Mouse (Mus musculus): Measurements from ENCODE around the gene Olfr78. TPM values are rescaled to one million over a fixed set of nuclear protein-coding genes. Genes with fewer than 3 reads are reported as not detected.

Olfr78 gene
- 0.19 TPM in 1 of 2 replicates, not detected in the other for polyA plus RNA-seq (2014; fragmentation: Nextera tagmentation; extraction: Ambion mirVana)

GRCm38 (mm10) chr7:102759266-102759665, at the start of gene Olfr78, which contains the start of gene Olfr560:
Gene Olfr78, minus strand, starts transcription at chr7:102759471.
Gene Olfr560, minus strand, starts transcription at chr7:102759366.
- Histone ChIP-seq H3K4me2 (ENCODE audit: low read depth, low read length) (no peak within 1 kb of the TSS), H3K9ac (replicated peaks; ENCODE audit: low read depth, low read length) (no peak within 1 kb of the TSS), H3K27me3 (ENCODE audit: control insufficient read depth, insufficient read depth, low read length) (no peaks in the 10 kb centered on the region), H3K36me3 (ENCODE audit: control insufficient read depth, insufficient read depth, low read length) (no peaks in the 10 kb centered on the region), H3K4me1 (ENCODE audit: control insufficient read depth, insufficient read depth, low read length) (no peaks in the 10 kb centered on the region), H3K4me3 (ENCODE audit: low read depth, low read length) (no peak within 1 kb of the TSS), H3K9me3 (ENCODE audit: control insufficient read depth, low read length) (no peaks in the 10 kb centered on the region), H3K27ac (ENCODE audit: low read depth, low read length) (no peak within 1 kb of the TSS)
- WGBS = 80% methylated on average over 4 of the region's 4 CpGs
- ATAC-seq (ENCODE audit: low read depth) = no peak

- Histone ChIP-seq H3K27me3 (ENCODE audit: control insufficient read depth, insufficient read depth, low read length) (no peaks in the 10 kb centered on the region), H3K36me3 (ENCODE audit: control insufficient read depth, insufficient read depth, low read length) (no peaks in the 10 kb centered on the region), H3K4me2 (ENCODE audit: low read depth, low read length) (no peak within 1 kb of the TSS), H3K4me3 (ENCODE audit: low read depth, low read length) (no peak within 1 kb of the TSS), H3K4me1 (ENCODE audit: control insufficient read depth, insufficient read depth, low read length) (no peaks in the 10 kb centered on the region), H3K9me3 (ENCODE audit: control insufficient read depth, low read length) (no peaks in the 10 kb centered on the region), H3K27ac (ENCODE audit: low read depth, low read length) (no peak within 1 kb of the TSS), H3K9ac (replicated peaks; ENCODE audit: low read depth, low read length) (no peak within 1 kb of the TSS)
- ATAC-seq (ENCODE audit: low read depth) = no peak
Observed at GRCm38 (mm10) chr7:102803180-102803579, 43.9 kb upstream of the Olfr78 start, which contains the start of gene Olfr564. Gene Olfr564, plus strand, starts transcription at chr7:102803480.

- no peak within 1 kb of the TSS for H3K27ac ChIP-seq (ENCODE audit: low read depth, low read length)
Observed at GRCm38 (mm10) chr7:102770921-102771320, 11.7 kb upstream of the Olfr78 start, which contains the start of gene Olfr561. Gene Olfr561, plus strand, starts transcription at chr7:102771221.

GRCm38 (mm10) chr7:102752086-102752485, 7.2 kb downstream of the Olfr78 start:
- no peaks in the 10 kb centered on the region for H3K27me3 ChIP-seq (ENCODE audit: control insufficient read depth, insufficient read depth, low read length)
- ATAC-seq (ENCODE audit: low read depth) = no peak
- no peak overlapping the region for H3K27ac ChIP-seq (ENCODE audit: low read depth, low read length)
- 20% methylated on average over 1 of the region's 1 CpGs for WGBS
- H3K36me3 ChIP-seq (ENCODE audit: control insufficient read depth, insufficient read depth, low read length) = no peaks in the 10 kb centered on the region
- H3K9ac ChIP-seq (replicated peaks; ENCODE audit: low read depth, low read length) = no peak overlapping the region
- no peaks in the 10 kb centered on the region for H3K9me3 ChIP-seq (ENCODE audit: control insufficient read depth, low read length)
- H3K4me1 ChIP-seq (ENCODE audit: control insufficient read depth, insufficient read depth, low read length) = no peaks in the 10 kb centered on the region
- H3K4me3 ChIP-seq (ENCODE audit: low read depth, low read length) = no peak overlapping the region
- H3K4me2 ChIP-seq (ENCODE audit: low read depth, low read length) = no peak overlapping the region

More at GRCm38 (mm10) chr7:102770921-102771320, 11.7 kb upstream of the Olfr78 start, which contains the start of gene Olfr561:
- 74% methylated on average over 2 of the region's 2 CpGs for WGBS
- Histone ChIP-seq H3K4me3 (ENCODE audit: low read depth, low read length) (no peak within 1 kb of the TSS), H3K27me3 (ENCODE audit: control insufficient read depth, insufficient read depth, low read length) (no peaks in the 10 kb centered on the region), H3K4me2 (ENCODE audit: low read depth, low read length) (no peak within 1 kb of the TSS), H3K9me3 (ENCODE audit: control insufficient read depth, low read length) (no peaks in the 10 kb centered on the region), H3K36me3 (ENCODE audit: control insufficient read depth, insufficient read depth, low read length) (no peaks in the 10 kb centered on the region), H3K9ac (replicated peaks; ENCODE audit: low read depth, low read length) (no peak within 1 kb of the TSS), H3K4me1 (ENCODE audit: control insufficient read depth, insufficient read depth, low read length) (no peaks in the 10 kb centered on the region)
- no peak for ATAC-seq (ENCODE audit: low read depth)

GRCm38 (mm10) chr7:102737705-102738104, 21.6 kb downstream of the Olfr78 start:
- Histone ChIP-seq H3K27ac (ENCODE audit: low read depth, low read length) (no peak overlapping the region), H3K9ac (replicated peaks; ENCODE audit: low read depth, low read length) (no peak overlapping the region), H3K36me3 (ENCODE audit: control insufficient read depth, insufficient read depth, low read length) (no peaks in the 10 kb centered on the region), H3K9me3 (ENCODE audit: control insufficient read depth, low read length) (no peaks in the 10 kb centered on the region), H3K4me3 (ENCODE audit: low read depth, low read length) (no peak overlapping the region), H3K4me2 (ENCODE audit: low read depth, low read length) (no peak overlapping the region), H3K27me3 (ENCODE audit: control insufficient read depth, insufficient read depth, low read length) (no peaks in the 10 kb centered on the region), H3K4me1 (ENCODE audit: control insufficient read depth, insufficient read depth, low read length) (no peaks in the 10 kb centered on the region)
- 65% methylated on average over 2 of the region's 2 CpGs for WGBS
- ATAC-seq (ENCODE audit: low read depth) = 0 out of 2 replicates have a peak, but pooled peaks have one; percentile 24

GRCm38 (mm10) chr7:102733793-102734192, 25.5 kb downstream of the Olfr78 start:
- H3K4me2 ChIP-seq (ENCODE audit: low read depth, low read length) = no peak overlapping the region
- no peak overlapping the region for H3K27ac ChIP-seq (ENCODE audit: low read depth, low read length)
- no peak overlapping the region for H3K9ac ChIP-seq (replicated peaks; ENCODE audit: low read depth, low read length)
- H3K36me3 ChIP-seq (ENCODE audit: control insufficient read depth, insufficient read depth, low read length) = no peaks in the 10 kb centered on the region
- no peak overlapping the region for H3K4me3 ChIP-seq (ENCODE audit: low read depth, low read length)
- no peaks in the 10 kb centered on the region for H3K27me3 ChIP-seq (ENCODE audit: control insufficient read depth, insufficient read depth, low read length)
- 61% methylated on average over 1 of the region's 1 CpGs for WGBS
- no peak for ATAC-seq (ENCODE audit: low read depth)
- no peaks in the 10 kb centered on the region for H3K4me1 ChIP-seq (ENCODE audit: control insufficient read depth, insufficient read depth, low read length)
- no peaks in the 10 kb centered on the region for H3K9me3 ChIP-seq (ENCODE audit: control insufficient read depth, low read length)

- Histone ChIP-seq H3K27ac (ENCODE audit: low read depth, low read length) (no peak within 1 kb of the TSS), H3K36me3 (ENCODE audit: control insufficient read depth, insufficient read depth, low read length) (no peaks in the 10 kb centered on the region)
- no peak for ATAC-seq (ENCODE audit: low read depth)
Observed at GRCm38 (mm10) chr7:102727391-102727790, 31.9 kb downstream of the Olfr78 start, which contains the start of gene Olfr559. Gene Olfr559, minus strand, starts transcription at chr7:102727491.

GRCm38 (mm10) chr7:102718970-102719369, 40.3 kb downstream of the Olfr78 start, which contains the start of gene Olfr33:
Gene Olfr33, minus strand, starts transcription at chr7:102719070.
- no peak for ATAC-seq (ENCODE audit: low read depth)

More at GRCm38 (mm10) chr7:102727391-102727790, 31.9 kb downstream of the Olfr78 start, which contains the start of gene Olfr559:
- Histone ChIP-seq H3K4me1 (ENCODE audit: control insufficient read depth, insufficient read depth, low read length) (no peaks in the 10 kb centered on the region), H3K27me3 (ENCODE audit: control insufficient read depth, insufficient read depth, low read length) (no peaks in the 10 kb centered on the region), H3K9me3 (ENCODE audit: control insufficient read depth, low read length) (no peaks in the 10 kb centered on the region), H3K4me3 (ENCODE audit: low read depth, low read length) (no peak within 1 kb of the TSS), H3K9ac (replicated peaks; ENCODE audit: low read depth, low read length) (no peak within 1 kb of the TSS), H3K4me2 (ENCODE audit: low read depth, low read length) (no peak within 1 kb of the TSS)

GRCm38 (mm10) chr7:102701915-102702314, 57.4 kb downstream of the Olfr78 start, which contains the start of gene Olfr558:
Gene Olfr558, plus strand, starts transcription at chr7:102702215.
- H3K4me1 ChIP-seq (ENCODE audit: control insufficient read depth, insufficient read depth, low read length) = no peaks in the 10 kb centered on the region
- no peaks in the 10 kb centered on the region for H3K36me3 ChIP-seq (ENCODE audit: control insufficient read depth, insufficient read depth, low read length)
- H3K27me3 ChIP-seq (ENCODE audit: control insufficient read depth, insufficient read depth, low read length) = no peaks in the 10 kb centered on the region
- no peak within 1 kb of the TSS for H3K4me3 ChIP-seq (ENCODE audit: low read depth, low read length)
- H3K27ac ChIP-seq (ENCODE audit: low read depth, low read length) = no peak within 1 kb of the TSS
- ATAC-seq (ENCODE audit: low read depth) = no peak
- H3K9ac ChIP-seq (replicated peaks; ENCODE audit: low read depth, low read length) = no peak within 1 kb of the TSS
- H3K4me2 ChIP-seq (ENCODE audit: low read depth, low read length) = no peak within 1 kb of the TSS
- no peaks in the 10 kb centered on the region for H3K9me3 ChIP-seq (ENCODE audit: control insufficient read depth, low read length)

More at GRCm38 (mm10) chr7:102718970-102719369, 40.3 kb downstream of the Olfr78 start, which contains the start of gene Olfr33:
- H3K4me1 ChIP-seq (ENCODE audit: control insufficient read depth, insufficient read depth, low read length) = no peaks in the 10 kb centered on the region
- no peaks in the 10 kb centered on the region for H3K9me3 ChIP-seq (ENCODE audit: control insufficient read depth, low read length)
- 43% methylated on average over 1 of the region's 1 CpGs for WGBS
- H3K27ac ChIP-seq (ENCODE audit: low read depth, low read length) = no peak within 1 kb of the TSS
- H3K27me3 ChIP-seq (ENCODE audit: control insufficient read depth, insufficient read depth, low read length) = no peaks in the 10 kb centered on the region
- no peaks in the 10 kb centered on the region for H3K36me3 ChIP-seq (ENCODE audit: control insufficient read depth, insufficient read depth, low read length)
- H3K4me2 ChIP-seq (ENCODE audit: low read depth, low read length) = no peak within 1 kb of the TSS
- H3K9ac ChIP-seq (replicated peaks; ENCODE audit: low read depth, low read length) = no peak within 1 kb of the TSS
- H3K4me3 ChIP-seq (ENCODE audit: low read depth, low read length) = no peak within 1 kb of the TSS
